Mouse (Mus musculus) neural tube, embryonic 15.5 days (tissue): Measurements from ENCODE around the gene Dcun1d1. TPM values are rescaled to one million over a fixed set of nuclear protein-coding genes. Genes with fewer than 3 reads are reported as not detected.

Experiments used
- ATAC-seq: fragments of 200-750 bp; cut with Nextera tagmentation; 2 replicates; pipeline ENCODE4 v1.8.0; 2017; ENCODE audit warnings: mild to moderate bottlenecking, moderate TSS enrichment, moderate library complexity; ENCODE audit not compliant: low FRiP score
- H3K27ac ChIP-seq: fragments of 300-500 bp; sonication (generic); replicated peaks from 2 replicates; pipeline ENCODE4 v1.5.1; 2015; ENCODE audit warnings: mild to moderate bottlenecking, inconsistent platforms
- H3K27me3 ChIP-seq: fragments of 300-500 bp; sonication (generic); replicated peaks from 2 replicates; pipeline ENCODE4 v1.6.1; 2015; ENCODE audit warnings: inconsistent platforms
- H3K36me3 ChIP-seq: fragments of 300-500 bp; sonication (generic); 2 replicates; pipeline ENCODE4 v1.6.1; 2015; ENCODE audit warnings: inconsistent platforms
- H3K4me1 ChIP-seq: fragments of 300-500 bp; sonication (generic); 2 replicates; pipeline ENCODE4 v1.6.1; 2015; ENCODE audit warnings: inconsistent platforms
- H3K4me2 ChIP-seq: fragments of 300-500 bp; sonication (generic); 2 replicates; pipeline ENCODE4 v1.6.1; 2015; ENCODE audit warnings: inconsistent platforms, mild to moderate bottlenecking, moderate library complexity
- H3K4me3 ChIP-seq: fragments of 300-500 bp; sonication (generic); replicated peaks from 2 replicates; pipeline ENCODE4 v1.5.1; 2015; ENCODE audit warnings: mild to moderate bottlenecking, inconsistent platforms
- H3K9ac ChIP-seq: fragments of 300-500 bp; sonication (generic); replicated peaks from 2 replicates; pipeline ENCODE4 v1.6.1; 2015; ENCODE audit warnings: mild to moderate bottlenecking, inconsistent platforms
- H3K9me3 ChIP-seq: fragments of 300-500 bp; sonication (generic); replicated peaks from 2 replicates; pipeline ENCODE4 v1.6.1; 2016; ENCODE audit warnings: inconsistent platforms
- WGBS: fragments of 180-500 bp; shearing (Covaris S2); methylation state at CpG from one replicate; pipeline ENCODE4 v1.1.7; 2015; ENCODE audit warnings: mixed read lengths; 5-methylcytosine and 5-hydroxymethylcytosine counted together
- polyA plus RNA-seq: library from polyadenylated mRNA; unstranded; fragments of >200 nt; fragmentation: Nextera tagmentation; extraction: Ambion mirVana; gene quantifications from 2 replicates; pipeline ENCODE4 v1.2.1, GENCODE M21; 2015

Dcun1d1 gene
- polyA plus RNA-seq = 99.5 and 101 TPM in 2 replicates

GRCm38 (mm10) chr3:35937345-35937744 is at the start of gene Dcun1d1:
Gene Dcun1d1, minus strand, starts transcription at chr3:35937445.
- no peak within 1 kb of the TSS for H3K4me3 ChIP-seq
- no peak within 1 kb of the TSS for H3K4me2 ChIP-seq
- H3K9me3 ChIP-seq = no peaks in the 10 kb centered on the region
- ATAC-seq = no peak
- H3K36me3 ChIP-seq = 0 out of 2 replicates have a peak, but pooled peaks cover 5% of the 10 kb centered on the region
- WGBS = 95% methylated on average over 6 of the region's 6 CpGs
- no peaks in the 10 kb centered on the region for H3K27me3 ChIP-seq
- H3K9ac ChIP-seq = no peak within 1 kb of the TSS
- H3K27ac ChIP-seq = no peak within 1 kb of the TSS
- H3K4me1 ChIP-seq = peaks cover 13% of the 10 kb centered on the region

- ATAC-seq = no peak
- Histone ChIP-seq H3K9ac (no peak overlapping the region), H3K27me3 (no peaks in the 10 kb centered on the region), H3K36me3 (peaks cover 71% of the 10 kb centered on the region), H3K4me2 (no peak overlapping the region), H3K4me1 (no peaks in the 10 kb centered on the region), H3K27ac (no peak overlapping the region), H3K4me3 (no peak overlapping the region), H3K9me3 (no peaks in the 10 kb centered on the region)
- 92% methylated on average over 6 of the region's 6 CpGs for WGBS
These were observed 49.0 kb upstream of the Dcun1d1 start for GRCm38 (mm10) chr3:35986266-35986665.

- Histone ChIP-seq H3K4me1 (no peaks in the 10 kb centered on the region), H3K9ac (no peak overlapping the region), H3K4me2 (no peak overlapping the region), H3K27ac (no peak overlapping the region), H3K36me3 (peaks cover 64% of the 10 kb centered on the region), H3K9me3 (no peaks in the 10 kb centered on the region), H3K4me3 (no peak overlapping the region), H3K27me3 (no peaks in the 10 kb centered on the region)
- 78% methylated on average over 7 of the region's 7 CpGs for WGBS
- peak; percentile 47; the same call in 1 of the 2 replicates for ATAC-seq
These were observed 36.3 kb upstream of the Dcun1d1 start for GRCm38 (mm10) chr3:35973551-35973950.

GRCm38 (mm10) chr3:35972985-35973384 is 35.7 kb upstream of the Dcun1d1 start:
- WGBS = 78% methylated on average over 4 of the region's 4 CpGs
- no peak overlapping the region for H3K4me2 ChIP-seq
- H3K36me3 ChIP-seq = peaks cover 64% of the 10 kb centered on the region
- H3K9ac ChIP-seq = no peak overlapping the region
- H3K9me3 ChIP-seq = no peaks in the 10 kb centered on the region
- H3K4me1 ChIP-seq = no peaks in the 10 kb centered on the region
- H3K27me3 ChIP-seq = no peaks in the 10 kb centered on the region
- H3K27ac ChIP-seq = no peak overlapping the region
- peak; percentile 79; the same call in 1 of the 2 replicates for ATAC-seq
- H3K4me3 ChIP-seq = no peak overlapping the region

- H3K9ac ChIP-seq = no peak overlapping the region
- H3K4me1 ChIP-seq = no peaks in the 10 kb centered on the region
- H3K4me3 ChIP-seq = no peak overlapping the region
- no peaks in the 10 kb centered on the region for H3K27me3 ChIP-seq
- 94% methylated on average over 12 of the region's 12 CpGs for WGBS
- H3K27ac ChIP-seq = no peak overlapping the region
- peaks cover 60% of the 10 kb centered on the region for H3K36me3 ChIP-seq
- H3K4me2 ChIP-seq = no peak overlapping the region
- H3K9me3 ChIP-seq = no peaks in the 10 kb centered on the region
- ATAC-seq = no peak
These were observed 33.9 kb upstream of the Dcun1d1 start for GRCm38 (mm10) chr3:35971149-35971548.

- Histone ChIP-seq H3K4me1 (no peaks in the 10 kb centered on the region), H3K4me3 (no peak overlapping the region), H3K4me2 (no peak overlapping the region), H3K9me3 (no peaks in the 10 kb centered on the region), H3K27me3 (no peaks in the 10 kb centered on the region), H3K27ac (no peak overlapping the region), H3K36me3 (peaks cover 54% of the 10 kb centered on the region), H3K9ac (no peak overlapping the region)
- WGBS = 74% methylated on average over 4 of the region's 4 CpGs
- ATAC-seq = no peak
These were observed 33.2 kb upstream of the Dcun1d1 start for GRCm38 (mm10) chr3:35970441-35970840.

- no peak for ATAC-seq
- H3K9me3 ChIP-seq = no peaks in the 10 kb centered on the region
- no peaks in the 10 kb centered on the region for H3K4me1 ChIP-seq
- no peak overlapping the region for H3K27ac ChIP-seq
- H3K9ac ChIP-seq = no peak overlapping the region
- 93% methylated on average over 8 of the region's 8 CpGs for WGBS
- no peaks in the 10 kb centered on the region for H3K27me3 ChIP-seq
- H3K4me2 ChIP-seq = no peak overlapping the region
- peaks cover 47% of the 10 kb centered on the region for H3K36me3 ChIP-seq
- no peak overlapping the region for H3K4me3 ChIP-seq
These were observed 30.2 kb upstream of the Dcun1d1 start for GRCm38 (mm10) chr3:35967366-35967921.

- Histone ChIP-seq H3K4me1 (no peaks in the 10 kb centered on the region), H3K27me3 (no peaks in the 10 kb centered on the region), H3K4me3 (no peak overlapping the region), H3K9me3 (no peaks in the 10 kb centered on the region), H3K27ac (no peak overlapping the region), H3K4me2 (no peak overlapping the region), H3K36me3 (peaks cover 46% of the 10 kb centered on the region), H3K9ac (no peak overlapping the region)
- no peak for ATAC-seq
- 93% methylated on average over 2 of the region's 2 CpGs for WGBS
These were observed 29.2 kb upstream of the Dcun1d1 start for GRCm38 (mm10) chr3:35966493-35966892.

- 95% methylated on average over 4 of the region's 4 CpGs for WGBS
- Histone ChIP-seq H3K27me3 (no peaks in the 10 kb centered on the region), H3K36me3 (peaks cover 60% of the 10 kb centered on the region), H3K4me1 (no peaks in the 10 kb centered on the region), H3K4me2 (no peak overlapping the region), H3K4me3 (no peak overlapping the region), H3K9me3 (no peaks in the 10 kb centered on the region), H3K9ac (no peak overlapping the region), H3K27ac (no peak overlapping the region)
- ATAC-seq = no peak
These were observed 27.7 kb upstream of the Dcun1d1 start for GRCm38 (mm10) chr3:35964928-35965327.

- no peak overlapping the region for H3K9ac ChIP-seq
- no peak overlapping the region for H3K4me2 ChIP-seq
- H3K36me3 ChIP-seq = peaks cover 61% of the 10 kb centered on the region
- ATAC-seq = no peak
- H3K27me3 ChIP-seq = no peaks in the 10 kb centered on the region
- H3K4me3 ChIP-seq = no peak overlapping the region
- no peak overlapping the region for H3K27ac ChIP-seq
- no peaks in the 10 kb centered on the region for H3K9me3 ChIP-seq
- H3K4me1 ChIP-seq = no peaks in the 10 kb centered on the region
- WGBS = 96% methylated on average over 5 of the region's 5 CpGs
These were observed 26.7 kb upstream of the Dcun1d1 start for GRCm38 (mm10) chr3:35963921-35964320.

- WGBS = 91% methylated on average over 4 of the region's 4 CpGs
- H3K27me3 ChIP-seq = no peaks in the 10 kb centered on the region
- no peaks in the 10 kb centered on the region for H3K9me3 ChIP-seq
- no peak overlapping the region for H3K4me3 ChIP-seq
- no peak overlapping the region for H3K4me2 ChIP-seq
- no peaks in the 10 kb centered on the region for H3K4me1 ChIP-seq
- no peak for ATAC-seq
- H3K36me3 ChIP-seq = peaks cover 56% of the 10 kb centered on the region
- H3K9ac ChIP-seq = no peak overlapping the region
- no peak overlapping the region for H3K27ac ChIP-seq
These were observed 26.2 kb upstream of the Dcun1d1 start for GRCm38 (mm10) chr3:35963401-35963800.

- Histone ChIP-seq H3K4me1 (no peaks in the 10 kb centered on the region), H3K4me2 (no peak overlapping the region), H3K27me3 (no peaks in the 10 kb centered on the region), H3K4me3 (no peak overlapping the region), H3K27ac (no peak overlapping the region), H3K9ac (no peak overlapping the region), H3K9me3 (no peaks in the 10 kb centered on the region), H3K36me3 (peaks cover 53% of the 10 kb centered on the region)
- WGBS = 90% methylated on average over 5 of the region's 5 CpGs
- ATAC-seq = no peak
These were observed 25.7 kb upstream of the Dcun1d1 start for GRCm38 (mm10) chr3:35962967-35963366.
